Mouse (Mus musculus): ENCODE measurements around the gene Gm7173.

DNA sequence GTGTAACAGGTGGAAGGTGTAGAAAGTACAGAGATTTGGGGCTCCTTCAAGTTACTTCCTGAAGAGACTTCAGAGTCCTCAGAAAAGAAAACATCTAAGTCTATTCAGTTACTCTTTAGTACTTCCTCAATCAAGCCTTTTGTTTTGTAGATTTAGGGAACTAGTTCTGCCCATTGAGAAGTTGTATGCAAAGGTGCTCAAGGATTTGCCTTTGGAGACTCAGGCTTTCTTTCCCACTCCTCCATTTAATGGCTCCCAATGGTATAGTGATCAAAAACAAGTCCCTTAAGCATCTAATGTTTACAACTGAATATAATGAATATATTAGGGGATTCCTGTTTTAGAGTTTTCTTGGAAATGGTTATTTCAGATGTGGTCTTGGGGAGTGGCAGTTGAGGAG lies 200.3 kb downstream of the Gm7173 start:
- TF ChIP-seq CTCF (IDR thresholded peaks at IDR 0.05; ENCODE audit: low read depth, low read length) (no peak), GATA1 (IDR thresholded peaks at IDR 0.05; ENCODE audit: borderline replicate concordance, low read length) (no peak), POLR2AphosphoS5 (IDR thresholded peaks at IDR 0.05; ENCODE audit: insufficient replicate concordance, low read depth, low read length) (no peak), GATA2 (IDR thresholded peaks at IDR 0.05; ENCODE audit: borderline replicate concordance, low read depth, low read length) (no peak), TAL1 (conservative IDR thresholded peaks at IDR 0.05; ENCODE audit: low read depth, low read length) (no peak)

Data from G1E (cell line).